Mouse (Mus musculus) heart, embryonic 13.5 days (tissue): ENCODE measurements around the gene 9130409I23Rik. TPM values are rescaled to one million over a fixed set of nuclear protein-coding genes. Genes with fewer than 3 reads are reported as not detected.

Experiments used
- ATAC-seq: fragments of 200-750 bp; cut with Nextera tagmentation; 2 replicates; pipeline ENCODE4 v1.8.0; 2017; ENCODE audit warnings: moderate TSS enrichment; ENCODE audit not compliant: insufficient number of reproducible peaks, low FRiP score, low TSS enrichment; ENCODE audit errors: extremely low read depth
- H3K27ac ChIP-seq: fragments of 300-500 bp; sonication (generic); replicated peaks from 2 replicates; pipeline ENCODE4 v1.5.1; 2015; ENCODE audit warnings: moderate library complexity, mild to moderate bottlenecking, inconsistent platforms
- H3K27me3 ChIP-seq: fragments of 300-500 bp; sonication (generic); replicated peaks from 2 replicates; pipeline ENCODE4 v1.6.1; 2015; ENCODE audit warnings: mild to moderate bottlenecking, inconsistent platforms
- H3K36me3 ChIP-seq: fragments of 300-500 bp; sonication (generic); 2 replicates; pipeline ENCODE4 v1.6.1; 2015; ENCODE audit warnings: mild to moderate bottlenecking, inconsistent platforms
- H3K4me1 ChIP-seq: fragments of 300-500 bp; sonication (generic); 2 replicates; pipeline ENCODE4 v1.6.1; 2015; ENCODE audit warnings: inconsistent platforms
- H3K4me2 ChIP-seq: fragments of 300-500 bp; sonication (generic); 2 replicates; pipeline ENCODE4 v1.6.1; 2015; ENCODE audit warnings: inconsistent platforms, mild to moderate bottlenecking, moderate library complexity
- H3K4me3 ChIP-seq: fragments of 300-500 bp; sonication (generic); 2 replicates; pipeline ENCODE4 v1.5.1; 2015; ENCODE audit warnings: moderate library complexity, mild to moderate bottlenecking, inconsistent platforms
- H3K9ac ChIP-seq: fragments of 300-500 bp; sonication (generic); 2 replicates; pipeline ENCODE4 v1.6.1; 2015; ENCODE audit warnings: inconsistent platforms, mild to moderate bottlenecking, moderate library complexity
- H3K9me3 ChIP-seq: fragments of 300-500 bp; sonication (generic); 2 replicates; pipeline ENCODE4 v1.6.1; 2016; ENCODE audit warnings: inconsistent platforms
- WGBS: fragments of 180-500 bp; shearing (Covaris S2); methylation state at CpG from one replicate; pipeline ENCODE4 v1.1.7; 2015; ENCODE audit warnings: mixed read lengths; 5-methylcytosine and 5-hydroxymethylcytosine counted together
- polyA plus RNA-seq: library from polyadenylated mRNA; unstranded; fragments of >200 nt; fragmentation: Nextera tagmentation; extraction: Ambion mirVana; gene quantifications from 2 replicates; pipeline ENCODE4 v1.2.1, GENCODE M21; 2015

Gene 9130409I23Rik
- polyA plus RNA-seq, 1 experiment from 2014 or later = not detected

GRCm38 (mm10) chr1:181073075-181073474, 22.0 kb downstream of the 9130409I23Rik start:
- 45% methylated on average over 5 of the region's 5 CpGs for WGBS
- no peaks in the 10 kb centered on the region for H3K9me3 ChIP-seq

GRCm38 (mm10) chr1:181084021-181084420, 33.0 kb downstream of the 9130409I23Rik start:
- Histone ChIP-seq H3K4me1 (no peaks in the 10 kb centered on the region), H3K27me3 (no peaks in the 10 kb centered on the region; the same call in 1 of the 2 replicates), H3K4me2 (no peak overlapping the region), H3K27ac (no peak overlapping the region), H3K4me3 (no peak overlapping the region), H3K9me3 (no peaks in the 10 kb centered on the region), H3K36me3 (no peaks in the 10 kb centered on the region), H3K9ac (no peak overlapping the region)
- no peak for ATAC-seq
- WGBS = 25% methylated on average over 2 of the region's 2 CpGs

More at GRCm38 (mm10) chr1:181073075-181073474, 22.0 kb downstream of the 9130409I23Rik start:
- no peak for ATAC-seq
- no peak overlapping the region for H3K4me3 ChIP-seq
- H3K27me3 ChIP-seq = peaks cover 25% of the 10 kb centered on the region
- H3K27ac ChIP-seq = no peak overlapping the region
- H3K4me2 ChIP-seq = no peak overlapping the region
- H3K9ac ChIP-seq = no peak overlapping the region
- no peaks in the 10 kb centered on the region for H3K4me1 ChIP-seq
- H3K36me3 ChIP-seq = no peaks in the 10 kb centered on the region

GRCm38 (mm10) chr1:181090048-181090447, 39.0 kb downstream of the 9130409I23Rik start:
- Histone ChIP-seq H3K27me3 (no peaks in the 10 kb centered on the region), H3K9ac (no peak overlapping the region), H3K27ac (no peak overlapping the region), H3K4me2 (no peak overlapping the region), H3K4me1 (no peaks in the 10 kb centered on the region), H3K4me3 (no peak overlapping the region), H3K36me3 (peaks cover 44% of the 10 kb centered on the region), H3K9me3 (no peaks in the 10 kb centered on the region)
- no peak for ATAC-seq
- 77% methylated on average over 12 of the region's 12 CpGs for WGBS

Other genes with a start within 250 kb of the 9130409I23Rik start
- 1,623 and 1,726 TPM in 2 replicates for gene H3f3a, start 237.3 kb upstream of the 9130409I23Rik start, polyA plus RNA-seq
- gene Sde2, start 200.1 kb upstream of the 9130409I23Rik start, polyA plus RNA-seq = 22.0 and 23.9 TPM in 2 replicates
- 0.08 and 0.28 TPM in 2 replicates for gene Lefty2, start 158.1 kb upstream of the 9130409I23Rik start, polyA plus RNA-seq
- 56.2 and 56.5 TPM in 2 replicates for gene Pycr2, start 146.9 kb upstream of the 9130409I23Rik start, polyA plus RNA-seq
- gene Lefty1, start 116.2 kb upstream of the 9130409I23Rik start, polyA plus RNA-seq = 1.2 and 1.4 TPM in 2 replicates
- gene Tmem63a, start 108.9 kb upstream of the 9130409I23Rik start, polyA plus RNA-seq = 7.7 and 8.6 TPM in 2 replicates
- gene Ephx1, start 30.3 kb upstream of the 9130409I23Rik start, polyA plus RNA-seq = 5.6 and 6.0 TPM in 2 replicates
- 19.6 and 20.3 TPM in 2 replicates for gene Nvl, start 93.0 kb downstream of the 9130409I23Rik start, polyA plus RNA-seq
- 133 and 161 TPM in 2 replicates for gene Cnih4, start 93.5 kb downstream of the 9130409I23Rik start, polyA plus RNA-seq
- gene Wdr26, start 160.8 kb downstream of the 9130409I23Rik start, polyA plus RNA-seq = 25.9 and 26.7 TPM in 2 replicates